In the genomic region with DNA sequence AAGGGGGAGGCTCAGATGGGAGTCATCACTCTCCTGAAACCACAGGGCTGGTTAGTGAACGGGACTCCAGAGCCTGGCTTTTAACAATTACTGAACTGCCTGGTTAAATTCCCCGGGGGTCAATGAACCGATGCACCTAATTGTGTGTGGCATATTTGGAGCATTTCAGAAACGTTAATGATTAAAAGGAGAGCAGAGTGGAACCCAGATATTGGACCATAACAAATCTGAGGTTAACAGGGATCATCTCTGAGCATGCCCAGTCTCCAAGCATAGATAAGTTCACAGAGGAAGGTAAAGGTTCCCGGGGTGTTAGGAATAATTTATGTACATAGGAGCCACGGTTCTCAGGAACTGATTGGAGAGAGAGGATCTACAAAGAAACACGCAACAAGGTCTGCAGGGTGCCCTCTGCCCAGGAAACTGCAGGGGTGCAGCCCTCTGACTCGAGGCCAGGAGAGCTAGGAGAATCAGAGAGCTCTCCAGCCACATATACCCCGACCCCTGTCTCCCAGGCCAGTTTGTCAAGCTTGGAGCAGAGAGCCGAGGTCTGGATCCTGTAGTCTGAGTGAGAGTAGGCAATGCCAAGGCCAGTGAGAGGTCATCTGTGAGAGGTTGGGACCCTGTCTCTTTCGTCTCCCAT, we compare ENCODE assay signal across 16 mouse cellular contexts. TPM values are rescaled to one million over a fixed set of nuclear protein-coding genes. Genes with fewer than 3 reads are reported as not detected.
A peak's percentile ranks its signal among the peaks of the same experiment; 100 is the strongest.
DNase-seq lines count a peak whose midpoint lies in the region; ATAC-seq and TF ChIP-seq lines count a peak whose summit lies in the region.
"Had no signal": no experiment of that assay in that cellular context is flagged by ENCODE, and none has a peak within 500 bp of the region (broad histone marks: within the 10 kb centered on the region; RNA-seq: fewer than 3 reads in every experiment).

No protein-coding gene starts in this region.

- H3K36me3 ChIP-seq in liver, adult 2 months (ENCODE audit: control insufficient read depth, insufficient read depth, low read length), result no peaks in the 10 kb centered on the region
- H3K36me3 ChIP-seq in liver, embryonic 12.5 days, result no peaks in the 10 kb centered on the region
- H3K36me3 ChIP-seq in intestine, postnatal 0 days (ENCODE audit: control insufficient read depth, insufficient read depth), result no peaks in the 10 kb centered on the region
- H3K36me3 ChIP-seq in stomach, embryonic 15.5 days, result no peaks in the 10 kb centered on the region
- no peaks in the 10 kb centered on the region for H3K36me3 ChIP-seq in heart, embryonic 10.5 days
- H3K36me3 ChIP-seq: heart, embryonic 12.5 days; midbrain, embryonic 12.5 days had no signal

- H3K4me2 ChIP-seq in liver, embryonic 12.5 days, result no peak overlapping the region
- H3K4me2 ChIP-seq in intestine, postnatal 0 days (replicated peaks; ENCODE audit: low read depth), result no peak overlapping the region
- H3K4me2 ChIP-seq in stomach, embryonic 15.5 days, result no peak overlapping the region
- H3K4me2 ChIP-seq: heart, embryonic 12.5 days; midbrain, embryonic 12.5 days had no signal

- peak; percentile 99 for DNase-seq in liver, adult 2 months (ENCODE audit: extremely low read depth, low read depth, low spot score)
- peak; percentile 57 for DNase-seq in kidney, postnatal 10 days
- DNase-seq in lung, postnatal 14 days, result no peak
- no peak for DNase-seq in right cerebral cortex, postnatal 14 days
- no peak for DNase-seq in heart, embryonic 10.5 days (ENCODE audit: low spot score)
- DNase-seq: B cell, adult 2 months; cerebellum, adult 11 months; gastrocnemius, postnatal 10 days; lung, postnatal 4 days; spleen, adult 18-20 months had no signal

- WGBS in liver, adult 2 months, result 11% methylated on average over 11 of the region's 11 CpGs
- 32% methylated on average over 11 of the region's 11 CpGs for whole genome bisulfite sequencing in liver, embryonic 12.5 days (ENCODE audit: insufficient replicate concordance)
- 15% methylated on average over 11 of the region's 11 CpGs for WGBS in intestine, postnatal 0 days
- WGBS in stomach, embryonic 15.5 days, result 18% methylated on average over 11 of the region's 11 CpGs
- WGBS in heart, embryonic 10.5 days, result 34% methylated on average over 11 of the region's 11 CpGs

- H3K4me3 ChIP-seq in liver, adult 2 months (ENCODE audit: insufficient read depth, low read depth, low read length), result peak overlapping the region; percentile 44
- no peak overlapping the region for H3K4me3 ChIP-seq in liver, embryonic 12.5 days
- no peak overlapping the region for H3K4me3 ChIP-seq in intestine, postnatal 0 days (ENCODE audit: low read depth, low read length)
- no peak overlapping the region for H3K4me3 ChIP-seq in stomach, embryonic 15.5 days (replicated peaks)
- H3K4me3 ChIP-seq in heart, embryonic 10.5 days, result no peak overlapping the region
- H3K4me3 ChIP-seq: erythroblast, embryonic 14.5 days; heart, embryonic 12.5 days; midbrain, embryonic 12.5 days had no signal

- H3K27ac ChIP-seq in liver, adult 2 months (replicated peaks; ENCODE audit: insufficient read depth, low read depth, low read length), result peak overlapping the region; percentile 79
- no peak overlapping the region for H3K27ac ChIP-seq in liver, embryonic 12.5 days
- H3K27ac ChIP-seq in intestine, postnatal 0 days (ENCODE audit: low read depth, low read length), result no peak overlapping the region
- no peak overlapping the region; the same call in 1 of the 2 replicates for H3K27ac ChIP-seq in stomach, embryonic 15.5 days
- H3K27ac ChIP-seq in heart, embryonic 10.5 days, result no peak overlapping the region
- H3K27ac ChIP-seq: midbrain, embryonic 12.5 days had no signal

- no peak for TF ChIP-seq CTCF in liver, adult 2 months (IDR thresholded peaks at IDR 0.05; ENCODE audit: low read depth, low read length)
- no peak for TF ChIP-seq CTCF in intestine, postnatal 0 days (IDR thresholded peaks at IDR 0.05; ENCODE audit: low read depth)

- H3K4me1 ChIP-seq in liver, adult 2 months (ENCODE audit: control insufficient read depth, insufficient read depth, low read length), result peaks cover 25% of the 10 kb centered on the region
- H3K4me1 ChIP-seq in liver, embryonic 12.5 days, result no peaks in the 10 kb centered on the region
- H3K4me1 ChIP-seq in intestine, postnatal 0 days (replicated peaks; ENCODE audit: control insufficient read depth, insufficient read depth, low read length), result 0 out of 2 replicates have a peak, but pooled peaks cover 4% of the 10 kb centered on the region
- H3K4me1 ChIP-seq in stomach, embryonic 15.5 days, result 0 out of 2 replicates have a peak, but pooled peaks cover 4% of the 10 kb centered on the region
- no peaks in the 10 kb centered on the region for H3K4me1 ChIP-seq in heart, embryonic 10.5 days
- H3K4me1 ChIP-seq: heart, embryonic 12.5 days had no signal

- no peak for TF ChIP-seq POLR2A in liver, adult 2 months (IDR thresholded peaks at IDR 0.05; ENCODE audit: extremely low read depth, insufficient read depth, low read length)

- H3K79me2 ChIP-seq in liver, adult 2 months (ENCODE audit: control insufficient read depth, insufficient read depth, low read length), result no peaks in the 10 kb centered on the region; the same call in 1 of the 2 replicates

- H3K27me3 ChIP-seq in liver, adult 2 months (ENCODE audit: control insufficient read depth, insufficient read depth, low read length), result no peaks in the 10 kb centered on the region
- H3K27me3 ChIP-seq in liver, embryonic 12.5 days (replicated peaks), result peaks cover 29% of the 10 kb centered on the region
- no peaks in the 10 kb centered on the region for H3K27me3 ChIP-seq in intestine, postnatal 0 days (replicated peaks; ENCODE audit: control insufficient read depth, insufficient read depth, low read length)
- H3K27me3 ChIP-seq in stomach, embryonic 15.5 days (replicated peaks), result no peaks in the 10 kb centered on the region
- peaks cover 20% of the 10 kb centered on the region for H3K27me3 ChIP-seq in heart, embryonic 10.5 days (ENCODE audit: insufficient read depth, poor library complexity, severe bottlenecking)

- ATAC-seq in liver, embryonic 12.5 days, result no peak
- peak; percentile 13; the same call in 1 of the 2 replicates for ATAC-seq in intestine, postnatal 0 days
- peak; percentile 81 for ATAC-seq in stomach, embryonic 15.5 days (ENCODE audit: insufficient read depth, low FRiP score, low read depth)

- peak overlapping the region; percentile 26 for H3K9ac ChIP-seq in liver, adult 2 months (ENCODE audit: low read depth, low read length)
- H3K9ac ChIP-seq in liver, embryonic 12.5 days, result no peak overlapping the region
- no peak overlapping the region for H3K9ac ChIP-seq in intestine, postnatal 0 days (ENCODE audit: low read depth, low read length)
- no peak overlapping the region for H3K9ac ChIP-seq in stomach, embryonic 15.5 days
- H3K9ac ChIP-seq: heart, embryonic 12.5 days; midbrain, embryonic 12.5 days had no signal

- no peaks in the 10 kb centered on the region for H3K9me3 ChIP-seq in liver, embryonic 12.5 days (replicated peaks)
- H3K9me3 ChIP-seq in intestine, postnatal 0 days (ENCODE audit: control insufficient read depth), result no peaks in the 10 kb centered on the region
- no peaks in the 10 kb centered on the region for H3K9me3 ChIP-seq in stomach, embryonic 15.5 days
- H3K9me3 ChIP-seq in heart, embryonic 10.5 days, result no peaks in the 10 kb centered on the region
- H3K9me3 ChIP-seq: heart, embryonic 12.5 days; midbrain, embryonic 12.5 days had no signal

RNA-seq across cellular contexts. Expression of a gene that starts 23.2 kb away (rescaled TPM):
- 16.3 and 21.2 TPM in 2 replicates for total RNA-seq in liver, adult 2 months (2014; rRNA removed)
- polyA plus RNA-seq in liver, adult 2 months (2012; rRNA removed), result 4.0 and 4.7 TPM in 2 replicates
- 7.7 and 8.4 TPM in 2 replicates for polyA plus RNA-seq in liver, embryonic 12.5 days (2016; fragmentation: Nextera tagmentation; extraction: Ambion mirVana)
- polyA plus RNA-seq in intestine, postnatal 0 days (2015; fragmentation: Nextera tagmentation; extraction: Ambion mirVana), result 7.2 and 7.8 TPM in 2 replicates
- 10.4 and 11.0 TPM in 2 replicates for polyA plus RNA-seq in stomach, embryonic 15.5 days (2015; fragmentation: Nextera tagmentation; extraction: Ambion mirVana)
- 4.1 and 4.8 TPM in 2 replicates for polyA plus RNA-seq in heart, embryonic 10.5 days (2016; fragmentation: Nextera tagmentation; extraction: Ambion mirVana)

Comparison
In these comparisons a context has a peak if more than half of its experiments do, and no peak if none do; other contexts are left out.
1. DNase-seq: peak in liver, adult 2 months (single experiment) and kidney, postnatal 10 days (single experiment); none in lung, postnatal 14 days (single experiment), right cerebral cortex, postnatal 14 days (single experiment) and heart, embryonic 10.5 days (single experiment).